Mouse (Mus musculus): ENCODE data around the gene Alox15. TPM values are rescaled to one million over a fixed set of nuclear protein-coding genes. Genes with fewer than 3 reads are reported as not detected.
"Not testable (repeated sequence)": the region's sequence is repeated elsewhere in the genome, so short reads cannot be mapped to it uniquely, and the experiment has no call there.

The Alox15 gene
- polyA plus RNA-seq, 1 experiment from 2014 or later = 1.0 TPM

- H3K27me3 ChIP-seq (replicated peaks; ENCODE audit: control insufficient read depth, insufficient read depth, low read length) = no peaks in the 10 kb centered on the region; the same call in 1 of the 2 replicates
- no peaks in the 10 kb centered on the region for H3K4me1 ChIP-seq (replicated peaks; ENCODE audit: control insufficient read depth, insufficient read depth, low read length)
- no peaks in the 10 kb centered on the region for H3K36me3 ChIP-seq (ENCODE audit: control insufficient read depth, insufficient read depth, low read length)
- no peak for ATAC-seq (replicated peaks; ENCODE audit: low FRiP score)
- no peak for DNase-seq (ENCODE audit: low spot score)
- H3K9ac ChIP-seq (ENCODE audit: low read depth, low read length) = no peak overlapping the region
- H3K27ac ChIP-seq (ENCODE audit: low read depth, low read length) = no peak overlapping the region
- H3K4me2 ChIP-seq = no peak overlapping the region
- H3K9me3 ChIP-seq (ENCODE audit: control insufficient read depth, low read length) = no peaks in the 10 kb centered on the region
- H3K4me3 ChIP-seq (ENCODE audit: low read depth, low read length) = no peak overlapping the region
Measured at GRCm38 (mm10) chr11:70372396-70372795, 20.6 kb upstream of the Alox15 start.

GRCm38 (mm10) chr11:70368626-70369025 is 16.8 kb upstream of the Alox15 start:
- H3K4me1 ChIP-seq (replicated peaks; ENCODE audit: control insufficient read depth, insufficient read depth, low read length); H3K27me3 ChIP-seq (replicated peaks; ENCODE audit: control insufficient read depth, insufficient read depth, low read length); H3K4me2 ChIP-seq; H3K36me3 ChIP-seq (ENCODE audit: control insufficient read depth, insufficient read depth, low read length); H3K9ac ChIP-seq (ENCODE audit: low read depth, low read length); DNase-seq (ENCODE audit: low spot score); H3K4me3 ChIP-seq (ENCODE audit: low read depth, low read length); H3K9me3 ChIP-seq (ENCODE audit: control insufficient read depth, low read length); ATAC-seq (replicated peaks; ENCODE audit: low FRiP score); H3K27ac ChIP-seq (ENCODE audit: low read depth, low read length): not testable (repeated sequence)
- WGBS = 70% methylated on average over 2 of the region's 2 CpGs

GRCm38 (mm10) chr11:70367701-70368100 is 15.9 kb upstream of the Alox15 start:
- H3K9me3 ChIP-seq (ENCODE audit: control insufficient read depth, low read length); H3K4me2 ChIP-seq; H3K27ac ChIP-seq (ENCODE audit: low read depth, low read length); H3K9ac ChIP-seq (ENCODE audit: low read depth, low read length); H3K27me3 ChIP-seq (replicated peaks; ENCODE audit: control insufficient read depth, insufficient read depth, low read length); H3K36me3 ChIP-seq (ENCODE audit: control insufficient read depth, insufficient read depth, low read length); DNase-seq (ENCODE audit: low spot score); H3K4me1 ChIP-seq (replicated peaks; ENCODE audit: control insufficient read depth, insufficient read depth, low read length); H3K4me3 ChIP-seq (ENCODE audit: low read depth, low read length); ATAC-seq (replicated peaks; ENCODE audit: low FRiP score): not testable (repeated sequence)
- 85% methylated on average over 6 of the region's 6 CpGs for WGBS

- Histone ChIP-seq H3K4me1 (replicated peaks; ENCODE audit: control insufficient read depth, insufficient read depth, low read length) (peaks cover 7% of the 10 kb centered on the region), H3K9ac (ENCODE audit: low read depth, low read length) (no peak overlapping the region), H3K4me2 (no peak overlapping the region), H3K27ac (ENCODE audit: low read depth, low read length) (no peak overlapping the region), H3K9me3 (ENCODE audit: control insufficient read depth, low read length) (no peaks in the 10 kb centered on the region), H3K36me3 (ENCODE audit: control insufficient read depth, insufficient read depth, low read length) (no peaks in the 10 kb centered on the region), H3K27me3 (replicated peaks; ENCODE audit: control insufficient read depth, insufficient read depth, low read length) (peaks cover 57% of the 10 kb centered on the region), H3K4me3 (ENCODE audit: low read depth, low read length) (no peak overlapping the region)
- DNase-seq (ENCODE audit: low spot score) (no peak), ATAC-seq (replicated peaks; ENCODE audit: low FRiP score) (no peak)
- WGBS = 76% methylated on average over 9 of the region's 9 CpGs
Measured at GRCm38 (mm10) chr11:70348630-70349029, 3.2 kb downstream of the Alox15 start.

GRCm38 (mm10) chr11:70347861-70348260 is 4.0 kb downstream of the Alox15 start:
- no peaks in the 10 kb centered on the region for H3K9me3 ChIP-seq (ENCODE audit: control insufficient read depth, low read length)
- 72% methylated on average over 10 of the region's 10 CpGs for WGBS
- DNase-seq (ENCODE audit: low spot score) (no peak), ATAC-seq (replicated peaks; ENCODE audit: low FRiP score) (no peak)
- peaks cover 49% of the 10 kb centered on the region for H3K27me3 ChIP-seq (replicated peaks; ENCODE audit: control insufficient read depth, insufficient read depth, low read length)
- no peak overlapping the region for H3K9ac ChIP-seq (ENCODE audit: low read depth, low read length)
- H3K27ac ChIP-seq (ENCODE audit: low read depth, low read length) = no peak overlapping the region
- H3K4me1 ChIP-seq (replicated peaks; ENCODE audit: control insufficient read depth, insufficient read depth, low read length) = peaks cover 7% of the 10 kb centered on the region
- H3K4me3 ChIP-seq (ENCODE audit: low read depth, low read length) = no peak overlapping the region
- H3K36me3 ChIP-seq (ENCODE audit: control insufficient read depth, insufficient read depth, low read length) = no peaks in the 10 kb centered on the region
- H3K4me2 ChIP-seq = no peak overlapping the region

GRCm38 (mm10) chr11:70345546-70345945 is 6.3 kb downstream of the Alox15 start:
- H3K9ac ChIP-seq (ENCODE audit: low read depth, low read length) = no peak overlapping the region
- H3K36me3 ChIP-seq (ENCODE audit: control insufficient read depth, insufficient read depth, low read length) = no peaks in the 10 kb centered on the region
- no peaks in the 10 kb centered on the region for H3K9me3 ChIP-seq (ENCODE audit: control insufficient read depth, low read length)
- DNase-seq (ENCODE audit: low spot score) (no peak), ATAC-seq (replicated peaks; ENCODE audit: low FRiP score) (no peak)
- peaks cover 26% of the 10 kb centered on the region for H3K27me3 ChIP-seq (replicated peaks; ENCODE audit: control insufficient read depth, insufficient read depth, low read length)
- no peak overlapping the region for H3K4me2 ChIP-seq
- no peak overlapping the region for H3K4me3 ChIP-seq (ENCODE audit: low read depth, low read length)
- no peaks in the 10 kb centered on the region for H3K4me1 ChIP-seq (replicated peaks; ENCODE audit: control insufficient read depth, insufficient read depth, low read length)
- 88% methylated on average over 8 of the region's 8 CpGs for WGBS
- no peak overlapping the region for H3K27ac ChIP-seq (ENCODE audit: low read depth, low read length)

GRCm38 (mm10) chr11:70345061-70345460 is 6.8 kb downstream of the Alox15 start:
- Histone ChIP-seq H3K4me3 (ENCODE audit: low read depth, low read length) (no peak overlapping the region), H3K9me3 (ENCODE audit: control insufficient read depth, low read length) (no peaks in the 10 kb centered on the region), H3K27me3 (replicated peaks; ENCODE audit: control insufficient read depth, insufficient read depth, low read length) (peaks cover 21% of the 10 kb centered on the region), H3K27ac (ENCODE audit: low read depth, low read length) (no peak overlapping the region), H3K4me1 (replicated peaks; ENCODE audit: control insufficient read depth, insufficient read depth, low read length) (no peaks in the 10 kb centered on the region), H3K4me2 (no peak overlapping the region), H3K9ac (ENCODE audit: low read depth, low read length) (no peak overlapping the region), H3K36me3 (ENCODE audit: control insufficient read depth, insufficient read depth, low read length) (no peaks in the 10 kb centered on the region)
- ATAC-seq (replicated peaks; ENCODE audit: low FRiP score) (no peak), DNase-seq (ENCODE audit: low spot score) (no peak)
- 69% methylated on average over 10 of the region's 10 CpGs for WGBS

GRCm38 (mm10) chr11:70339481-70339880 is 12.3 kb downstream of the Alox15 start:
- Histone ChIP-seq H3K9me3 (ENCODE audit: control insufficient read depth, low read length) (no peaks in the 10 kb centered on the region), H3K4me2 (no peak overlapping the region), H3K27ac (ENCODE audit: low read depth, low read length) (no peak overlapping the region), H3K4me1 (replicated peaks; ENCODE audit: control insufficient read depth, insufficient read depth, low read length) (no peaks in the 10 kb centered on the region), H3K27me3 (replicated peaks; ENCODE audit: control insufficient read depth, insufficient read depth, low read length) (no peaks in the 10 kb centered on the region), H3K9ac (ENCODE audit: low read depth, low read length) (no peak overlapping the region), H3K36me3 (ENCODE audit: control insufficient read depth, insufficient read depth, low read length) (no peaks in the 10 kb centered on the region), H3K4me3 (ENCODE audit: low read depth, low read length) (no peak overlapping the region)
- DNase-seq (ENCODE audit: low spot score) (no peak), ATAC-seq (replicated peaks; ENCODE audit: low FRiP score) (no peak)
- 46% methylated on average over 7 of the region's 7 CpGs for WGBS

- H3K9ac ChIP-seq (ENCODE audit: low read depth, low read length) = no peak overlapping the region
- no peak overlapping the region for H3K4me3 ChIP-seq (ENCODE audit: low read depth, low read length)
- ATAC-seq (replicated peaks; ENCODE audit: low FRiP score) = no peak
- H3K36me3 ChIP-seq (ENCODE audit: control insufficient read depth, insufficient read depth, low read length) = no peaks in the 10 kb centered on the region
- H3K27me3 ChIP-seq (replicated peaks; ENCODE audit: control insufficient read depth, insufficient read depth, low read length) = no peaks in the 10 kb centered on the region
- H3K27ac ChIP-seq (ENCODE audit: low read depth, low read length) = no peak overlapping the region
- no peak overlapping the region for H3K4me2 ChIP-seq
- WGBS = 30% methylated on average over 4 of the region's 4 CpGs
- H3K9me3 ChIP-seq (ENCODE audit: control insufficient read depth, low read length) = no peaks in the 10 kb centered on the region
- no peak for DNase-seq (ENCODE audit: low spot score)
- no peaks in the 10 kb centered on the region for H3K4me1 ChIP-seq (replicated peaks; ENCODE audit: control insufficient read depth, insufficient read depth, low read length)
Measured at GRCm38 (mm10) chr11:70334477-70334876, 17.4 kb downstream of the Alox15 start.
